Comparison of ENCODE assay signal across 8 mouse cellular contexts in the genomic region with DNA sequence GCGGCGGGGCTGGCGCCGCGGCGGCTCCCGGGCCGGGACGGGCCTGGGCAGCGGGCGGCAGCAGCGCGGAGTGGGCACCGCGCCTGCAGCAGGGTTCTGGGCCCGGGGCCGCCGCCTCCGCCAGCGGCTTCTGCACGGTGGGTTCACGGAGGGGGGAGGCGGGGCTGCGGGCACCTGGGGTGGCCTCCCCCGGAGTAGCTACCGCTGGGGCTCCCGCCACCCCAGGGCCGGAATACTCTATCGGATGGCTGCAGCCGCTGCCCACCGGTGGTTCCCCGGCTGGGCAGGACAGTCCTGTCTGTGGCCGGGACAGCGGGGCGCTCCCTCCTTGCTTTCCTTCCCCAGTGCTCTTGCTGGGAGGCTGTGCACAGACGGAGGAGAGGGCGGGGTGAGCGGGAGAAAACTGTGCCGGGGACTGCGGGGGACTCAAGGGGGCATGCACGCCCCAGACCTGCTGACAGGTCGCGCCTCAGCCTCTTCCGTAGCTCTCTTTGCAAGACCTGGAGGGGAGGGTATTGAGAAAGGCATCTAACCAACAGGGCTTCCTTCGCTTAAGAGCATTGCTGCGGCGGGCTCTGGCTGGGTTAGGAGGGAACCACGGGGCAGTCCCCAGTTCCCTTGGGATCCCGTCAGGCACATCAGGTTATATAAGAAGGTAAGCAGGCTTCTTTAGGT. TPM values are rescaled to one million over a fixed set of nuclear protein-coding genes. Genes with fewer than 3 reads are reported as not detected.
A peak's percentile ranks its signal among the peaks of the same experiment; 100 is the strongest.
DNase-seq lines count a peak whose midpoint lies in the region; ATAC-seq and TF ChIP-seq lines count a peak whose summit lies in the region.

No protein-coding gene starts in this region.

- peak overlapping the region; percentile 85 for H3K4me3 ChIP-seq in forebrain, postnatal 0 days (ENCODE audit: low read depth, low read length)
- H3K4me3 ChIP-seq in hindbrain, postnatal 0 days (ENCODE audit: low read length), result peak overlapping the region; percentile 91
- H3K4me3 ChIP-seq in lung, embryonic 15.5 days, result peak overlapping the region; percentile 86

- no peaks in the 10 kb centered on the region; the same call in 1 of the 2 replicates for H3K27me3 ChIP-seq in forebrain, postnatal 0 days (ENCODE audit: insufficient read depth, low read length)
- no peaks in the 10 kb centered on the region for H3K27me3 ChIP-seq in hindbrain, postnatal 0 days (ENCODE audit: insufficient read depth, low read length)
- H3K27me3 ChIP-seq in lung, embryonic 15.5 days, result no peaks in the 10 kb centered on the region

- peaks cover 6% of the 10 kb centered on the region for H3K4me1 ChIP-seq in forebrain, postnatal 0 days (ENCODE audit: insufficient read depth)
- H3K4me1 ChIP-seq in hindbrain, postnatal 0 days (ENCODE audit: insufficient read depth, low read length), result peaks cover 33% of the 10 kb centered on the region
- H3K4me1 ChIP-seq in lung, embryonic 15.5 days, result peaks cover 49% of the 10 kb centered on the region

- no peaks in the 10 kb centered on the region for H3K9me3 ChIP-seq in forebrain, postnatal 0 days (ENCODE audit: low read length)
- no peaks in the 10 kb centered on the region for H3K9me3 ChIP-seq in hindbrain, postnatal 0 days (ENCODE audit: low read length)
- no peaks in the 10 kb centered on the region for H3K9me3 ChIP-seq in lung, embryonic 15.5 days

- 1% methylated on average over 48 of the region's 49 CpGs for WGBS in forebrain, postnatal 0 days
- under 1% methylated on average over 28 of the region's 49 CpGs for WGBS in hindbrain, postnatal 0 days
- 1% methylated on average over 34 of the region's 49 CpGs for WGBS in lung, embryonic 15.5 days

- no peak for TF ChIP-seq CTCF in forebrain, postnatal 0 days (IDR thresholded peaks at IDR 0.05; ENCODE audit: low read depth)
- no peak for TF ChIP-seq CTCF in hindbrain, postnatal 0 days (IDR thresholded peaks at IDR 0.05; ENCODE audit: low read depth)

- DNase-seq in right cerebral cortex, postnatal 10 days (ENCODE audit: low spot score in 2 of 2), result peak; percentile 55 to 56
- DNase-seq in right cerebral cortex, adult 2 months (ENCODE audit: low spot score in 2 of 2), result no peak
- peak; percentile 57 for DNase-seq in cerebellum, adult 11 months
- peak; percentile 47 for DNase-seq in forebrain, postnatal 0 days
- DNase-seq in hindbrain, postnatal 0 days (ENCODE audit: low spot score), result peak; percentile 54
- DNase-seq in ovary, postnatal 10 days (ENCODE audit: low spot score), result peak; percentile 21
- DNase-seq in c-Kit-positive CD71-positive TER-119-positive erythroid progenitor cells, embryonic 14.5 days (ENCODE audit: low spot score), result no peak

- peak overlapping the region; percentile 90 for H3K9ac ChIP-seq in forebrain, postnatal 0 days
- H3K9ac ChIP-seq in hindbrain, postnatal 0 days (replicated peaks; ENCODE audit: low read length), result peak overlapping the region; percentile 95
- peak overlapping the region; percentile 87 for H3K9ac ChIP-seq in lung, embryonic 15.5 days

- H3K4me2 ChIP-seq in forebrain, postnatal 0 days (ENCODE audit: low read depth), result peak overlapping the region; percentile 92
- H3K4me2 ChIP-seq in hindbrain, postnatal 0 days (ENCODE audit: low read depth, low read length), result peak overlapping the region; percentile 84
- peak overlapping the region; percentile 94 for H3K4me2 ChIP-seq in lung, embryonic 15.5 days

- peak overlapping the region; percentile 82 for H3K27ac ChIP-seq in forebrain, postnatal 0 days (ENCODE audit: low read depth, low read length)
- H3K27ac ChIP-seq in hindbrain, postnatal 0 days, result peak overlapping the region; percentile 95
- H3K27ac ChIP-seq in lung, embryonic 15.5 days, result peak overlapping the region; percentile 93

- H3K36me3 ChIP-seq in forebrain, postnatal 0 days (ENCODE audit: insufficient read depth), result no peaks in the 10 kb centered on the region
- no peaks in the 10 kb centered on the region for H3K36me3 ChIP-seq in hindbrain, postnatal 0 days (ENCODE audit: insufficient read depth, low read length)
- H3K36me3 ChIP-seq in lung, embryonic 15.5 days, result no peaks in the 10 kb centered on the region

- peak; percentile 58 for ATAC-seq in forebrain, postnatal 0 days
- ATAC-seq in hindbrain, postnatal 0 days, result peak; percentile 74
- ATAC-seq in lung, embryonic 15.5 days (ENCODE audit: borderline replicate concordance, extremely low read depth, low FRiP score, low TSS enrichment), result peak; percentile 64

RNA-seq across cellular contexts. Expression of gene Jdp2, which starts 0.8 kb away (rescaled TPM):
- 10.4 and 17.2 TPM in 2 replicates for total RNA-seq in forebrain, postnatal 0 days (2014; rRNA removed)
- 0.24 and 0.60 TPM in 2 replicates for polyA plus RNA-seq in forebrain, postnatal 0 days (2015; fragmentation: Nextera tagmentation; extraction: Ambion mirVana)
- 11.2 and 15.4 TPM in 2 replicates for total RNA-seq in hindbrain, postnatal 0 days (2014; rRNA removed)
- 0.68 and 0.89 TPM in 2 replicates for polyA plus RNA-seq in hindbrain, postnatal 0 days (2015; fragmentation: Nextera tagmentation; extraction: Ambion mirVana)
- polyA plus RNA-seq in lung, embryonic 15.5 days (2015; fragmentation: Nextera tagmentation; extraction: Ambion mirVana), result 0.89 and 1.6 TPM in 2 replicates

Comparison
In these comparisons a context has a peak if more than half of its experiments do, and no peak if none do; other contexts are left out.
1. DNase-seq: peak in right cerebral cortex, postnatal 10 days (2 of 2), cerebellum, adult 11 months (single experiment), forebrain, postnatal 0 days (single experiment), hindbrain, postnatal 0 days (single experiment) and ovary, postnatal 10 days (single experiment); none in right cerebral cortex, adult 2 months (0 of 2) and c-Kit-positive CD71-positive TER-119-positive erythroid progenitor cells, embryonic 14.5 days (single experiment).
2. Peak in every context shown above with its lines, with median percentiles within 50 percentile points of each other: ATAC-seq, H3K27ac ChIP-seq, H3K4me2 ChIP-seq, H3K4me3 ChIP-seq and H3K9ac ChIP-seq.